Mouse (Mus musculus) B cell, adult 2 months (primary cell): Measurements from ENCODE around the gene Ptprb.

ENCODE experiments used
- DNase-seq, 2 experiments: peaks; one replicate each; pipeline ENCODE4 v3.0.0; 2022

Gene Ptprb

GRCm38 (mm10) chr10:116275280-116275679 is at the start of gene Ptprb:
Gene Ptprb (plus strand): TSS chr10:116275523.
- no peak for DNase-seq

GRCm38 (mm10) chr10:116235299-116235698 is 40.0 kb upstream of the Ptprb start:
- no peak for DNase-seq

- no peak for DNase-seq
These were observed 33.1 kb upstream of the Ptprb start for GRCm38 (mm10) chr10:116242200-116242599.

- DNase-seq, result no peak
These were observed 31.9 kb upstream of the Ptprb start for GRCm38 (mm10) chr10:116243373-116243772.

GRCm38 (mm10) chr10:116245632-116246031 is 29.7 kb upstream of the Ptprb start:
- no peak for DNase-seq

- no peak for DNase-seq
These were observed 22.7 kb upstream of the Ptprb start for GRCm38 (mm10) chr10:116252668-116253067.

- no peak for DNase-seq
These were observed 21.4 kb upstream of the Ptprb start for GRCm38 (mm10) chr10:116253972-116254371.

GRCm38 (mm10) chr10:116259298-116259697 is 16.0 kb upstream of the Ptprb start:
- DNase-seq, result no peak

GRCm38 (mm10) chr10:116260658-116261433 is 14.5 kb upstream of the Ptprb start:
- DNase-seq, result no peak

GRCm38 (mm10) chr10:116261559-116261958 is 13.8 kb upstream of the Ptprb start:
- no peak for DNase-seq

GRCm38 (mm10) chr10:116264521-116264920 is 10.8 kb upstream of the Ptprb start:
- DNase-seq, result no peak

GRCm38 (mm10) chr10:116266561-116267433 is 8.5 kb upstream of the Ptprb start:
- no peak for DNase-seq

- DNase-seq, result no peak
These were observed 7.9 kb upstream of the Ptprb start for GRCm38 (mm10) chr10:116267434-116267822.

- DNase-seq, result no peak
These were observed 7.0 kb upstream of the Ptprb start for GRCm38 (mm10) chr10:116268343-116268742.

- DNase-seq, result no peak
These were observed 4.5 kb upstream of the Ptprb start for GRCm38 (mm10) chr10:116270646-116271469.

- DNase-seq, result no peak
These were observed 3.8 kb upstream of the Ptprb start for GRCm38 (mm10) chr10:116271470-116271915.

- DNase-seq, result no peak
These were observed 3.2 kb upstream of the Ptprb start for GRCm38 (mm10) chr10:116272156-116272555.

GRCm38 (mm10) chr10:116286697-116287344 is 11.5 kb downstream of the Ptprb start:
- DNase-seq, result no peak

GRCm38 (mm10) chr10:116288130-116288529 is 12.8 kb downstream of the Ptprb start:
- no peak for DNase-seq

- DNase-seq, result no peak
These were observed 15.2 kb downstream of the Ptprb start for GRCm38 (mm10) chr10:116290483-116290882.

- DNase-seq, result no peak
These were observed 15.9 kb downstream of the Ptprb start for GRCm38 (mm10) chr10:116291153-116291755.

GRCm38 (mm10) chr10:116296439-116296838 is 21.1 kb downstream of the Ptprb start:
- DNase-seq, result no peak
